In the genomic region with DNA sequence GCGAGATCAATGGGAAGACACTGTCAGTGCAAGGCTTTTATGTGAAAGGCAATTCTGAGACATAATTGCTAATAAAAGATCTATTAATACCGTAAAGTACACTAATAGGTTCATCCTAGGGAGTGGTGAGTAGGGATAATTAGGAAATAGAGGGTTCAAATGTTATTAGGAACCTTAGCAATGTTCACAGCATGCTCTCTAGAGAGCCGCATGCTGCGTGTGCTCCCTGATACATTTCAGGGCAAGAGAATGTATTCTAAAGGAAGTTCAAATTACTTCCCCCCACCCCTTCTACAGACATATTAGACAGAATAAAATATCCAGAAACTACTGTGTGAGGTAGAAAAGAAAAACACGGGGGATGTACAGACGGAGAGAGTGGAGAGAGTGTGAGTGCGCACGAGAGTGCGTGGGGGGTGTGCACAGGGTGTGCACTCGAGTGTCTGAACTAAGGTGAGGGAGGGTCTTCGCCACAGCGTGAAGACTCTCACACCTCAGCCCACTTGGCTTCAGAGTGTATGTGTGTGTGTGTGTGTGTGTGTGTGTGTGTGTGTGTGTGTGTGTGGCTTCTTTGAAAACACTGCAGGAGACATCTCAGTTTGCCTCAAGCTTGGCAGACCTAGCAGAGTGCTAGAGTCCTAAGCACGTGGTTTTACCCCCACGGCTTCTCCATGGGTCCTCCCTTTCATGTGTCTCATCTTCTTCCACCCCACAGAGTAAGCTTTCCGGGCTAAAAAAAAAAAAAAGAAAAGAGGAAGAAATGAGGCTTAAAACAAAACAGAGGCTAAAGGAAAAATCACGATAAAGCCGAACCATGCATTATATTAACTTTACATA, we compare ENCODE assay signal across 16 mouse cellular contexts.
DNase-seq lines count a peak whose midpoint lies in the region; ATAC-seq and TF ChIP-seq lines count a peak whose summit lies in the region.
"Had no signal": no experiment of that assay in that cellular context is flagged by ENCODE, and none has a peak within 500 bp of the region (broad histone marks: within the 10 kb centered on the region; RNA-seq: fewer than 3 reads in every experiment).

No protein-coding gene starts in this region.

- no peaks in the 10 kb centered on the region for H3K4me1 ChIP-seq in kidney, postnatal 0 days (replicated peaks; ENCODE audit: insufficient read depth, low read length)
- H3K4me1 ChIP-seq in neural tube, embryonic 13.5 days (replicated peaks), result 0 out of 2 replicates have a peak, but pooled peaks cover 5% of the 10 kb centered on the region
- H3K4me1 ChIP-seq in forebrain, embryonic 16.5 days (replicated peaks; ENCODE audit: control insufficient read depth, insufficient read depth, low read length), result 0 out of 2 replicates have a peak, but pooled peaks cover 5% of the 10 kb centered on the region
- peaks cover 10% of the 10 kb centered on the region; the same call in 1 of the 2 replicates for H3K4me1 ChIP-seq in limb, embryonic 15.5 days

- H3K9me3 ChIP-seq in kidney, postnatal 0 days (replicated peaks; ENCODE audit: low read length), result no peaks in the 10 kb centered on the region
- H3K9me3 ChIP-seq in neural tube, embryonic 13.5 days, result no peaks in the 10 kb centered on the region
- H3K9me3 ChIP-seq in forebrain, embryonic 16.5 days (ENCODE audit: control insufficient read depth, low read length), result no peaks in the 10 kb centered on the region
- H3K9me3 ChIP-seq in limb, embryonic 15.5 days, result no peaks in the 10 kb centered on the region

- no peak for TF ChIP-seq CTCF in kidney, postnatal 0 days (IDR thresholded peaks at IDR 0.05; ENCODE audit: low read depth)

- DNase-seq in kidney, postnatal 0 days (ENCODE audit: low spot score), result peak; percentile 8
- DNase-seq in kidney, adult 11 months, result no peak
- no peak for DNase-seq in neural tube, embryonic 10.5 days (ENCODE audit: extremely low spot score, low spot score)
- DNase-seq in testis, postnatal 14 days (ENCODE audit: low spot score), result no peak
- DNase-seq in embryo, embryonic 10.5 days (ENCODE audit: low spot score), result no peak
- DNase-seq: adrenal gland, adult 2 months; cerebellum, adult 2 months; heart, adult 18-20 months; kidney, adult 18-20 months; liver, postnatal 0 days; thymus, postnatal 36 days had no signal

- H3K9ac ChIP-seq in kidney, postnatal 0 days (ENCODE audit: low read depth, low read length), result no peak overlapping the region
- no peak overlapping the region for H3K9ac ChIP-seq in neural tube, embryonic 13.5 days
- no peak overlapping the region for H3K9ac ChIP-seq in forebrain, embryonic 16.5 days (replicated peaks; ENCODE audit: low read depth, low read length)
- H3K9ac ChIP-seq in limb, embryonic 15.5 days, result no peak overlapping the region
- H3K9ac ChIP-seq: liver, postnatal 0 days had no signal

- ATAC-seq in kidney, postnatal 0 days (replicated peaks; ENCODE audit: low FRiP score, low read depth), result peak; percentile 57; the same call in 1 of the 2 replicates
- ATAC-seq in neural tube, embryonic 13.5 days (ENCODE audit: low read depth), result no peak
- ATAC-seq in forebrain, embryonic 16.5 days, result no peak
- ATAC-seq in limb, embryonic 15.5 days (ENCODE audit: insufficient number of reproducible peaks, low FRiP score, low TSS enrichment, low read depth), result no peak
- ATAC-seq: CD4-positive, CD25-positive, alpha-beta regulatory T cell, adult 4 months; hindbrain, embryonic 16.5 days; liver, postnatal 0 days had no signal

- H3K4me2 ChIP-seq in kidney, postnatal 0 days (ENCODE audit: low read length), result peak overlapping the region; percentile 39
- H3K4me2 ChIP-seq in neural tube, embryonic 13.5 days, result 0 out of 2 replicates have a peak overlapping the region, but pooled peaks have one; percentile 11
- peak overlapping the region; percentile 27 for H3K4me2 ChIP-seq in forebrain, embryonic 16.5 days (ENCODE audit: low read length)
- H3K4me2 ChIP-seq in limb, embryonic 15.5 days, result peak overlapping the region; percentile 21; the same call in 1 of the 2 replicates

- no peak overlapping the region for H3K4me3 ChIP-seq in kidney, postnatal 0 days (replicated peaks; ENCODE audit: low read depth, low read length)
- H3K4me3 ChIP-seq in neural tube, embryonic 13.5 days, result no peak overlapping the region
- H3K4me3 ChIP-seq in forebrain, embryonic 16.5 days (replicated peaks; ENCODE audit: low read length), result 0 out of 2 replicates have a peak overlapping the region, but pooled peaks have one; percentile 3
- no peak overlapping the region for H3K4me3 ChIP-seq in limb, embryonic 15.5 days

- no peaks in the 10 kb centered on the region for H3K36me3 ChIP-seq in kidney, postnatal 0 days (ENCODE audit: insufficient read depth, low read length)
- H3K36me3 ChIP-seq in neural tube, embryonic 13.5 days, result no peaks in the 10 kb centered on the region
- no peaks in the 10 kb centered on the region for H3K36me3 ChIP-seq in forebrain, embryonic 16.5 days (ENCODE audit: control insufficient read depth, insufficient read depth)
- H3K36me3 ChIP-seq in limb, embryonic 15.5 days, result no peaks in the 10 kb centered on the region

- no peak overlapping the region for H3K27ac ChIP-seq in kidney, postnatal 0 days
- H3K27ac ChIP-seq in neural tube, embryonic 13.5 days (replicated peaks), result no peak overlapping the region
- no peak overlapping the region for H3K27ac ChIP-seq in forebrain, embryonic 16.5 days (ENCODE audit: low read length)
- no peak overlapping the region for H3K27ac ChIP-seq in limb, embryonic 15.5 days

- WGBS in kidney, postnatal 0 days, result 47% methylated on average over 17 of the region's 17 CpGs
- 73% methylated on average over 17 of the region's 17 CpGs for WGBS in neural tube, embryonic 13.5 days
- WGBS in forebrain, embryonic 16.5 days, result 48% methylated on average over 17 of the region's 17 CpGs
- 45% methylated on average over 17 of the region's 17 CpGs for WGBS in limb, embryonic 15.5 days

- no peaks in the 10 kb centered on the region for H3K27me3 ChIP-seq in kidney, postnatal 0 days (ENCODE audit: insufficient read depth, low read length)
- no peaks in the 10 kb centered on the region for H3K27me3 ChIP-seq in neural tube, embryonic 13.5 days
- no peaks in the 10 kb centered on the region for H3K27me3 ChIP-seq in forebrain, embryonic 16.5 days (replicated peaks; ENCODE audit: control insufficient read depth, insufficient read depth, low read length)
- H3K27me3 ChIP-seq in limb, embryonic 15.5 days, result no peaks in the 10 kb centered on the region
